Mouse (Mus musculus): ENCODE data around the gene Limd2. TPM values are rescaled to one million over a fixed set of nuclear protein-coding genes. Genes with fewer than 3 reads are reported as not detected.
A peak's percentile ranks its signal among the peaks of the same experiment; 100 is the strongest.

The Limd2 gene
- polyA plus RNA-seq, 1 experiment from 2014 or later, result 591 TPM

- Histone ChIP-seq H3K4me2 (ENCODE audit: low read depth, severe bottlenecking) (no peak overlapping the region), H3K36me3 (ENCODE audit: control insufficient read depth, insufficient read depth, low read length) (peaks cover 10% of the 10 kb centered on the region), H3K9me3 (ENCODE audit: control insufficient read depth, low read length) (no peaks in the 10 kb centered on the region), H3K27me3 (ENCODE audit: control insufficient read depth, insufficient read depth, low read length) (no peaks in the 10 kb centered on the region), H3K4me1 (ENCODE audit: control insufficient read depth, insufficient read depth, low read length) (peaks cover 13% of the 10 kb centered on the region), H3K4me3 (ENCODE audit: low read depth, low read length) (no peak overlapping the region), H3K27ac (replicated peaks; ENCODE audit: low read depth, low read length) (no peak overlapping the region), H3K9ac (ENCODE audit: low read length) (no peak overlapping the region)
- WGBS, result 88% methylated on average over 4 of the region's 4 CpGs
- DNase-seq (ENCODE audit: low spot score), result no peak
- no peak for ATAC-seq (ENCODE audit: insufficient number of reproducible peaks, low FRiP score, low TSS enrichment, low read depth)
Measured at GRCm38 (mm10) chr11:106163546-106163945, 2.9 kb upstream of the Limd2 start.

- ATAC-seq (ENCODE audit: insufficient number of reproducible peaks, low FRiP score, low TSS enrichment, low read depth) (no peak), DNase-seq (ENCODE audit: low spot score) (no peak)
- no peak overlapping the region for H3K27ac ChIP-seq (replicated peaks; ENCODE audit: low read depth, low read length)
- peaks cover 16% of the 10 kb centered on the region for H3K36me3 ChIP-seq (ENCODE audit: control insufficient read depth, insufficient read depth, low read length)
- H3K4me2 ChIP-seq (ENCODE audit: low read depth, severe bottlenecking), result no peak overlapping the region
- H3K27me3 ChIP-seq (ENCODE audit: control insufficient read depth, insufficient read depth, low read length), result no peaks in the 10 kb centered on the region
- H3K4me1 ChIP-seq (ENCODE audit: control insufficient read depth, insufficient read depth, low read length), result peaks cover 20% of the 10 kb centered on the region
- 85% methylated on average over 2 of the region's 2 CpGs for WGBS
- H3K4me3 ChIP-seq (ENCODE audit: low read depth, low read length), result no peak overlapping the region
- H3K9ac ChIP-seq (ENCODE audit: low read length), result no peak overlapping the region
- H3K9me3 ChIP-seq (ENCODE audit: control insufficient read depth, low read length), result no peaks in the 10 kb centered on the region
Measured at GRCm38 (mm10) chr11:106162237-106162636, 1.6 kb upstream of the Limd2 start.

DNA sequence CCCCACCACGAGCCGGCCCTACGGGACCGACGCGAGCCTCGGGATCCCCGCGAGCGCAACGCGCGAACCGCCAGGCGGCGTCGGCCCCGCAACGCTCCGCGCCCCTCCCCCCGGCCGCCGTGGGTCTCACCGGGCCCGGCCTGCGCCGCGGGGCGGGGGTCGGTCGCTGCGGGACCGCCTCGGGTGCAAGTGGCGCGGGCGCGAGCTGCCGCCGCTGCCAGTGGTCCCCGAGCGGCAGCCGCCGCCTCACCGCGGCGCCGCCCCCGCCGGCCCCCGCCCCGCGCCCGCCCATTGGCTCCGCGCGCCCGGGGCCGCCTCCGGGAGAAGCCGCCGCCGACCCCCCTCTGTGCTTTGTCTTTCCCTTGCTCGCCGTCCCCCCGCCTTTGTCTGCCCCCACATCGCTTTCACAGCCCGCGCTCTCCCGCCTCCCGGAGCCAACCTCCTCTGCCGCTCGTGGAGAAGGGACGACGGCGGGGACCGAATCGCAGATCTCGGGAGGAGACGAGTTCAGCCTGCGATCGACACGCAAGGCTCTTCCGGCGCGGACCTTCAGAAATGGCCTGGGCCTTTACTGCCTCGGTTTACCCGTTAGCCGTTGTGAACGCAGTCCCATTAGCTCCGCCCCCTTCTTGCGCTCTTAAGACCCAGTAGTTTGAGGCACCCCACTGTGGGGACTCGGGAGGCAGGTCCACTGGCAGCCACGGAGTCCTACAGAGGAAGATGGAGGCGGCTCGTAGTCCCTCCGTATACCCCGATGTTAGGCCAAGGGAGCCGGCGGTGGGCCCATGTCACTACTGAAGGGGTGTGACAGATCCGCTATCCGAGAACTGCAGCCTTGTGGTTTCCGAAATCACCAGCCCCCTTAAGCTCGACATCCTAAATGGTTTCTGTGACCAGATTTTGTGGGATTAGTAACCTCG lies 479 bp downstream of the Limd2 start:
- peak overlapping the region; percentile 78 for H3K4me2 ChIP-seq (ENCODE audit: low read depth, severe bottlenecking)
- peak overlapping the region; percentile 98 for H3K9ac ChIP-seq (ENCODE audit: low read length)
- no peaks in the 10 kb centered on the region for H3K9me3 ChIP-seq (ENCODE audit: control insufficient read depth, low read length)
- peak; percentile 88 for DNase-seq (ENCODE audit: low spot score)
- peak; percentile 53; the same call in 1 of the 2 replicates for ATAC-seq (ENCODE audit: insufficient number of reproducible peaks, low FRiP score, low TSS enrichment, low read depth)
- H3K36me3 ChIP-seq (ENCODE audit: control insufficient read depth, insufficient read depth, low read length), result peaks cover 13% of the 10 kb centered on the region
- peaks cover 20% of the 10 kb centered on the region for H3K4me1 ChIP-seq (ENCODE audit: control insufficient read depth, insufficient read depth, low read length)
- H3K27me3 ChIP-seq (ENCODE audit: control insufficient read depth, insufficient read depth, low read length), result no peaks in the 10 kb centered on the region
- WGBS, result under 1% methylated on average over 87 of the region's 106 CpGs
- H3K27ac ChIP-seq (replicated peaks; ENCODE audit: low read depth, low read length), result peak overlapping the region; percentile 100
- H3K4me3 ChIP-seq (ENCODE audit: low read depth, low read length), result peak overlapping the region; percentile 75

DNA sequence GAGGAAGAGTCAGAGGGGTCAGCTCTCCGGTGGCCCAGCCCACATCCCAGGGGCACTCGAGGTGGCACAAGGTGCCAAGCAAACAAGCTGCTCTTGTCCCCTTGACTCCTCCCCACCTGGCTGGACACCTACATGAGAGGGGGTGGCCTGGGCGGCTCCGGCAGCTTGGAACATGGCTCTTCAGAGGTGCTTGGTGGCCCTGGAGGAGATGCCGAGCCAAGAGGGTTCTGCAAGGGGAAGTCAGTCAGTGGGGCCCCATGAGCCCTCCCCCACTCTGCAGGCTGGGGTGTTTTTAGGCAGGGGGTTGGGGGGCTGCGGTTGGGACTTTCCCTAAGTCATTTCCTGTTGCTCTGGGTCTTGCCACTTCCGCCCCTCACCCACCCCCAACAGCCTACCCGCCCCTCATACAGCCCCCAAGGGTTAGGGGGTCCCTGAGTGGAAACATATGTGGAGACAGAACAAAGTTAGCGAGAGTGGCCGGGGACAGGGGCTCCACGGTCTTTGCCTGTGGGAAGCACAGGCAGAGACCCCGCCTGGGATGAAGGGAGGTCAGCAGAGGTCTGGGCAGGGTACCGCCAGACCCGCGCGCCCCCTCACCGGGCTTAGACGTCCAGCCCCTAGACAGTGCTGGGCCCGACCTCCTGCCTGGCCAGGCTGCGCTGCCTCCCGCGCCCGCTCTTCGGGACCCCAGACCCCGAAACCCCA lies 1.3 kb downstream of the Limd2 start:
- peak overlapping the region; percentile 98 for H3K9ac ChIP-seq (ENCODE audit: low read length)

GRCm38 (mm10) chr11:106158930-106159215 lies 1.8 kb downstream of the Limd2 start:
- DNase-seq (ENCODE audit: low spot score), result no peak
- H3K4me1 ChIP-seq (ENCODE audit: control insufficient read depth, insufficient read depth, low read length), result peaks cover 20% of the 10 kb centered on the region
- peaks cover 13% of the 10 kb centered on the region for H3K36me3 ChIP-seq (ENCODE audit: control insufficient read depth, insufficient read depth, low read length)

More for the DNA sequence above, 1.3 kb downstream of the Limd2 start:
- ATAC-seq (ENCODE audit: insufficient number of reproducible peaks, low FRiP score, low TSS enrichment, low read depth), result peak; percentile 79
- Histone ChIP-seq H3K27ac (replicated peaks; ENCODE audit: low read depth, low read length) (peak overlapping the region; percentile 100), H3K4me2 (ENCODE audit: low read depth, severe bottlenecking) (peak overlapping the region; percentile 78), H3K27me3 (ENCODE audit: control insufficient read depth, insufficient read depth, low read length) (no peaks in the 10 kb centered on the region), H3K4me1 (ENCODE audit: control insufficient read depth, insufficient read depth, low read length) (peaks cover 20% of the 10 kb centered on the region), H3K36me3 (ENCODE audit: control insufficient read depth, insufficient read depth, low read length) (peaks cover 12% of the 10 kb centered on the region), H3K4me3 (ENCODE audit: low read depth, low read length) (peak overlapping the region; percentile 75), H3K9me3 (ENCODE audit: control insufficient read depth, low read length) (no peaks in the 10 kb centered on the region)
- WGBS, result under 1% methylated on average over 24 of the region's 25 CpGs
- DNase-seq (ENCODE audit: low spot score), result peak; percentile 81

GRCm38 (mm10) chr11:106158081-106158929 lies 2.4 kb downstream of the Limd2 start:
- Histone ChIP-seq H3K4me2 (ENCODE audit: low read depth, severe bottlenecking) (peak overlapping the region; percentile 78), H3K36me3 (ENCODE audit: control insufficient read depth, insufficient read depth, low read length) (peaks cover 11% of the 10 kb centered on the region), H3K4me3 (ENCODE audit: low read depth, low read length) (peak overlapping the region; percentile 75), H3K27me3 (ENCODE audit: control insufficient read depth, insufficient read depth, low read length) (no peaks in the 10 kb centered on the region), H3K27ac (replicated peaks; ENCODE audit: low read depth, low read length) (peak overlapping the region; percentile 100), H3K9ac (ENCODE audit: low read length) (peak overlapping the region; percentile 98), H3K4me1 (ENCODE audit: control insufficient read depth, insufficient read depth, low read length) (peaks cover 20% of the 10 kb centered on the region), H3K9me3 (ENCODE audit: control insufficient read depth, low read length) (no peaks in the 10 kb centered on the region)
- DNase-seq (ENCODE audit: low spot score) (no peak), ATAC-seq (ENCODE audit: insufficient number of reproducible peaks, low FRiP score, low TSS enrichment, low read depth) (no peak)
- 51% methylated on average over 14 of the region's 14 CpGs for WGBS

More at GRCm38 (mm10) chr11:106158930-106159215, 1.8 kb downstream of the Limd2 start:
- 34% methylated on average over 9 of the region's 9 CpGs for WGBS
- H3K9ac ChIP-seq (ENCODE audit: low read length), result peak overlapping the region; percentile 98
- peak; percentile 18 for ATAC-seq (ENCODE audit: insufficient number of reproducible peaks, low FRiP score, low TSS enrichment, low read depth)
- H3K27me3 ChIP-seq (ENCODE audit: control insufficient read depth, insufficient read depth, low read length), result no peaks in the 10 kb centered on the region
- H3K9me3 ChIP-seq (ENCODE audit: control insufficient read depth, low read length), result no peaks in the 10 kb centered on the region
- peak overlapping the region; percentile 100 for H3K27ac ChIP-seq (replicated peaks; ENCODE audit: low read depth, low read length)
- peak overlapping the region; percentile 78 for H3K4me2 ChIP-seq (ENCODE audit: low read depth, severe bottlenecking)
- H3K4me3 ChIP-seq (ENCODE audit: low read depth, low read length), result peak overlapping the region; percentile 75

- H3K36me3 ChIP-seq (ENCODE audit: control insufficient read depth, insufficient read depth, low read length), result peaks cover 12% of the 10 kb centered on the region
- WGBS, result 87% methylated on average over 7 of the region's 7 CpGs
- H3K4me2 ChIP-seq (ENCODE audit: low read depth, severe bottlenecking), result no peak overlapping the region
- H3K4me3 ChIP-seq (ENCODE audit: low read depth, low read length), result no peak overlapping the region
- DNase-seq (ENCODE audit: low spot score) (no peak), ATAC-seq (ENCODE audit: insufficient number of reproducible peaks, low FRiP score, low TSS enrichment, low read depth) (no peak)
- peaks cover 20% of the 10 kb centered on the region for H3K4me1 ChIP-seq (ENCODE audit: control insufficient read depth, insufficient read depth, low read length)
- H3K9me3 ChIP-seq (ENCODE audit: control insufficient read depth, low read length), result no peaks in the 10 kb centered on the region
- no peak overlapping the region for H3K9ac ChIP-seq (ENCODE audit: low read length)
- H3K27me3 ChIP-seq (ENCODE audit: control insufficient read depth, insufficient read depth, low read length), result no peaks in the 10 kb centered on the region
- no peak overlapping the region for H3K27ac ChIP-seq (replicated peaks; ENCODE audit: low read depth, low read length)
Measured at GRCm38 (mm10) chr11:106157154-106157553, 3.5 kb downstream of the Limd2 start.

GRCm38 (mm10) chr11:106156257-106156656 lies 4.4 kb downstream of the Limd2 start:
- H3K27ac ChIP-seq (replicated peaks; ENCODE audit: low read depth, low read length), result no peak overlapping the region
- H3K4me1 ChIP-seq (ENCODE audit: control insufficient read depth, insufficient read depth, low read length), result peaks cover 17% of the 10 kb centered on the region
- WGBS, result 67% methylated on average over 1 of the region's 1 CpGs
- no peak overlapping the region for H3K4me3 ChIP-seq (ENCODE audit: low read depth, low read length)
- no peaks in the 10 kb centered on the region for H3K9me3 ChIP-seq (ENCODE audit: control insufficient read depth, low read length)
- no peak overlapping the region for H3K4me2 ChIP-seq (ENCODE audit: low read depth, severe bottlenecking)
- no peak for ATAC-seq (ENCODE audit: insufficient number of reproducible peaks, low FRiP score, low TSS enrichment, low read depth)
- no peak overlapping the region for H3K9ac ChIP-seq (ENCODE audit: low read length)
- no peaks in the 10 kb centered on the region for H3K27me3 ChIP-seq (ENCODE audit: control insufficient read depth, insufficient read depth, low read length)
- DNase-seq (ENCODE audit: low spot score), result no peak
- peaks cover 17% of the 10 kb centered on the region for H3K36me3 ChIP-seq (ENCODE audit: control insufficient read depth, insufficient read depth, low read length)
